Mouse (Mus musculus) left cerebral cortex, adult 9 months (tissue): ENCODE data around the gene Tspan5.

ENCODE experiments used
- DNase-seq, 2 experiments: peaks; one replicate each; pipeline ENCODE4 v3.0.0; 2022; ENCODE audit warnings: low spot score in 2 of 2

The Tspan5 gene

DNA sequence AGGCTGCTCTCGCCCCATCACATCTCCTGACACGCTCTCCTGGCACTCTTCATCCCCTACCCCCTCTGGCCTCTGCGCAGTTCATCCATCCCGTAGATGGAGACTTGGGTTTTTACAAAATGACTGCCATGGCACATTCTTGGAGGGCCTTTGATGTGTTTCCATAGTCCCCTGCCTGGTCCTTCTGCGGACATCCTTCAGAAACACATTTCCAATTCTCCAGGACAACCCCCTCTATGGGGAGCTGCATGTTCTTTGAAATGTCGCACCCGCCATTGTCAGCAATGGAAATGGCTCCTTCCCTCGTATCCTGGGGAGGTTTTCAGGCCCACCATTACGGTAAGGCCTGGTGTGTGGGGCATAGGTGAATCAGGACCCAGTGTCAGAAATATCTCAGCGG lies 134.4 kb downstream of the Tspan5 start:
- DNase-seq = no peak

GRCm38 (mm10) chr3:138876931-138877361 lies 135.0 kb downstream of the Tspan5 start:
- DNase-seq = peak in 1 of 2 experiments; percentile 52

GRCm38 (mm10) chr3:138877741-138878140 lies 135.7 kb downstream of the Tspan5 start:
- no peak for DNase-seq

DNA sequence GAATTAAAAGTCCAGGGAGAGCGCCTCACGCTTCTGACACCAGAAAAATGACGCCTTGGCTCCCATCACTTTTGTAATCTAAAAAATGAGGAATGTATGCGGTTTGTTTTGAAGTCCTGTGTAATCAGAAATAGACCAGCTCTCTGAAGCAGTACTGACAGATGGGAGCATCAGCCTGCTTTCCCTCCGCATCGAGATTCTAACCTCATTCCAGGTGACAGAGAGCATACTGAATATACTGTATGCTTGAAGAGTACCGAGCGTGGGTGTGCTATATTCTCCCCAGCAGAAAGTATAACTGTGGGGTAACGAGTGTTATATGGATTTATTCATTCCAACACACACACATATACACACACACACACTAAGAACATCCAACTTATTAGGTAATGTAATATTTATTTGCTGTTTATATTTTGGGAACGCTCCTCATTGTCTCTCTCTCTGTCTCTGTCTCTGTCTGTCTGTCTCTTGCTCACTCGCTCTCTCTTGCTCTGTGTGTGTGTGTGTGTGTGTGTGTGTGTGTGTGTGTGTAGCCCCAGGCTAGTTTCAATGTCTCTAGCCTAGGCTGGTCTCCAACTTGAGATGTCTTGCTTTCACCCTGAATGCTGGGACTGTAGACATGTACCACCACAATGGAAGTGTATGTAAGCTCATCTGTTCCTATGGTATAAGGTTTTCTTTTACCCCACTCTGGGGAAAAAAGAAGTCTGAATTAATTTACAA lies 139.2 kb downstream of the Tspan5 start:
- no peak for DNase-seq

DNA sequence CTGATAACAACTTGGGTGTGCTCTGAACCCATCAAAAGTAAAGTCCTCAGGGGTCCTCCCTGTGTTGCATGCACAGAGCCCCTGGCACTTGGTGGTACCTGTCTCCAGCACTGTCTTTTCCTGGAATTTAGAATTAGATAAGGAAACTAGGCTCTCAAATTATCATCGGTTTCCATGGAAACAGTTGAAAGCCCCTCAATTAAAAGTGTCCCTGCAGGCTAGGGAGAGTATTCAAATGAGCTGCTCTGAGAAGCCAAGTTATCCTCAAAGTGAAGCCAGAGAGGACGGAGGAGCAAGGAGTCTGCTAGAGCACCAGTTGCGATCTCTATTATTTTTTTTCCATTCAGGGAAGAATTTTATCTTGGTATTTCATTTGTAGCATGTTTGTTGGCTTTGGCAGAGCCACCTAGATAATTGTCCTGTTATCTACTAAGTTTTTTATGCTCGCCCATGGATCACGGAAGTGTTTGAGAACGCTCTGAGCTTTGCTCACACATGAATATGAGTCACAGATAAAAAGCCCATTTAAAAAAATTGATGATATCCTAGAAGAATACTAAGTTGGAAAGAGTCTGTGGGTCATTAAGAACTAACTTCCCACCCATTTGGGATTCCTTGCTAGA lies 139.8 kb downstream of the Tspan5 start:
- DNase-seq = no peak

DNA sequence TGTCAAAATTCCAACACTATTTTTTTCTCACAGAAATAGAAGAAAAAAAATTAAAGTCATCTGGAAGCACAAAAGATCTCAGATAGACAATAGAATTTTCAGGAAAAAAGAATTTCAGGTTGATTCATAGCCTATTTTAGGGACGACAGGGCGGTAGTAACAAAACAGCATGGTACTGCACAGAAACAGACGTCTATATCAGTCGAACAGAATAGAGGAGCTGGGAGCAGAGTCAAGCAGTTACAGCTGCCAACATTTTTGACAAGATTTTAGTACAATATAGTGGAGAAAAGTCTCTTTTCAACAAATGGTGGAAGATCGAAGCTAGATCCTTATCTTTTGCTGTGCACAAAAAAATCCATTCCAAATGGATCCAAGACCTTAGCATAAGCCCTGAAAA lies 144.1 kb downstream of the Tspan5 start:
- DNase-seq = no peak

DNA sequence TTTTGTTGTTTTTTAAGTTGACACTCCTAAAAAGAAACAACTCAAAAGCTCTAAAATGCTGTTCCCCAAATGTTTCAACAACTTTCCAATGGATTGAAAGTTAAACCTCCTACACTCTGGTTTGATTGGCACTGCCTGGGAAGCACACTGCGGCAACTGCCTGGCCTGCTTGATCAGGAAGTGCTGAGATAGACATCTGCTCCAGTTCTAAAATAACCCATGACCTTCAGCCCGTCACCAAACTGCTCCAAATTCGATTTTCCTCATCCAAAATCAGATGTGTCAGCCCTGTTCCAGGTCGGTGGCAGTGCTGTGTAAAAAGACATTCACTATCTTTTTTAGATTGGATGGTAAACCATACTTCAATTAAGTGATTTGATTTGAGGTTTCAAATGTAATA lies 147.2 kb downstream of the Tspan5 start:
- DNase-seq = no peak

- DNase-seq = no peak
Measured at GRCm38 (mm10) chr3:138889769-138890295, 147.8 kb downstream of the Tspan5 start.

- DNase-seq = no peak
Measured at GRCm38 (mm10) chr3:138893520-138893919, 151.5 kb downstream of the Tspan5 start.

DNA sequence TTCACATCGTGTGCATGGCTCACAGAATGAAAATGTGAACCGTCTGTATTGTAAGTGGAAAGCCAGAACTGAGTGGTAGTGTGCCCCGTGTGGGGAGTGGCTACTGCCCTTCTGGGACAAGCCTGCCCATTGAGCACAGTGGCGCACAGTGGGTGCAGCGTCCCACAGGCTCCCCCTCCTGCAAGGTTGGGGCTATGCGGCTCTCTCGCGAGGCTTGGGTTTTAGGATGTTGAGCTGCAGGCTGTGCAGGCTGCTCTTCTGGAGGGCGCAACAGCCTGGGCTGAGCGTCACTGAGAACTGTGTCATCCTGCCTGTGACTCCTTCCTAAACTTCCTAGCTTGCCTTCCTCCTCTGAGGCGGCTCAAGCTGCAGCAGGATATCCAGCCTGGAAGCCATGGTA lies 155.5 kb downstream of the Tspan5 start:
- no peak for DNase-seq

- no peak for DNase-seq
Measured at GRCm38 (mm10) chr3:138898055-138898454, 156.1 kb downstream of the Tspan5 start.

DNA sequence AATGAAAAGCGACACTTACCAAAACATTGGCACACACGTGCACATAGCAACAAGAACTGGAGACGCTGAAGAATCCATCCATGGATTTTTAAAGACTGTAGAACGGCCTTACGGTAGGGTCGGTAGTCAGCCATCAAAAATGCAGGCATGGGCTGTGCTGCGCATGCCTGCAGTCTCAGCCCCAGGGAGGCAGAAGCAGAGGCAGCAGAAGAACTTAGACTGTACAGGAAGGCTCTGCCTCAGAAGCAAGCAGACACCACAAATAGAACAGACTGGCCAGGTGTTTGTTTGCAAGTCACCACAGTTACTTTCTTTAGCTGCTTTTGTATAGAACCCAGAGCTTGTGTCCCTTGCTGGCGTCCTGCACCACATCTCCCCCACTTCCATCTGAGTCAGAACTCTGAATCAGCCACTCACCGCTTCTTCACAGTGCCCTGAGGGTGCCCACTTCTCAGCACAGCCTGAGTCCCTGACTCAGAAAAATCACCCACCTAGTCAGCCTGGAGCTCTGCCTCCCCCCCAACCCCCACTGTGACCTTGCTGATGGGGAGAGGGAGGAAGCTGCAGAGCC lies 158.7 kb downstream of the Tspan5 start:
- peak in 1 of 2 experiments; percentile 63 for DNase-seq

DNA sequence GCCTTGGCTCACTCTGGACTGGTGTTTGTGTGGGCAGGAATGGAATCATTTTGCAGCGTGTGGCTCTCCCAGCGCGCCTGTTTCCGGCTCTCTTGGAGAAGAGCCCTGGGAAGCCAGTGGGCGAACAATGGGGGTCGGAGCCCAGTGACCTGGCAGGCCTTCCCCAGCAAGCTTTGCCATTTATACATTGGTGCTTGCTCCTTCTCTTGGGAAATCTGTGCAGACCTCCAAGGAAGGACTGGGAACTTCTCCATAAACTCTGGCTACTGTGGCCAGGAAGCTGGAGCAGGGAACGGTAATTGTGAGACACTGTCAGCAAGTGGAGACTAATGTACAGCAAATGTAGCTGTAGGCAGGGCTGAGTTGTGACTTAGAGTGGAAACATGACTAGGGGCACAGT lies 163.7 kb downstream of the Tspan5 start:
- DNase-seq = no peak

- peak in 1 of 2 experiments; percentile 77 for DNase-seq
Measured at GRCm38 (mm10) chr3:138906112-138906880, 164.3 kb downstream of the Tspan5 start.

GRCm38 (mm10) chr3:138909313-138909712 lies 167.3 kb downstream of the Tspan5 start:
- no peak for DNase-seq

DNA sequence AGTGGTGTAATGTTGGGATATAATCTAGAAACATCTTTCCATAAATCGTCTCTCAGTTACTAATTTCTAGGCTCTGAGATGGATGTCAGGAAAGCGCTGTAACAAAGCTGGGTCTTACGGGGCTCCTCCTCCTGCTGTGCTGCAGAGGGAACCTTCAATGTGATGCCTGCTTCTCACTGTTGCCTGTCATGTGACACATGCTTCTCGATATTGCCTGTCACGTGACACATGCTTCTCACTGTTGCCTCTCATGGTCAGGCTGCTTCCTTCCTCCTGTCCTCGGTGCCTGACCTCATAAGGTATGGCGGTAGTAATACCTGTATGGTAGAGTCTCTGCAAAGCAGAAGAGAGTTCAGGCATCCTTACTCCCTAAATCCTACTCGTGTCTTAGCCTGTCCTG lies 170.5 kb downstream of the Tspan5 start:
- no peak for DNase-seq

GRCm38 (mm10) chr3:138914626-138915288 lies 172.8 kb downstream of the Tspan5 start:
- DNase-seq = no peak

DNA sequence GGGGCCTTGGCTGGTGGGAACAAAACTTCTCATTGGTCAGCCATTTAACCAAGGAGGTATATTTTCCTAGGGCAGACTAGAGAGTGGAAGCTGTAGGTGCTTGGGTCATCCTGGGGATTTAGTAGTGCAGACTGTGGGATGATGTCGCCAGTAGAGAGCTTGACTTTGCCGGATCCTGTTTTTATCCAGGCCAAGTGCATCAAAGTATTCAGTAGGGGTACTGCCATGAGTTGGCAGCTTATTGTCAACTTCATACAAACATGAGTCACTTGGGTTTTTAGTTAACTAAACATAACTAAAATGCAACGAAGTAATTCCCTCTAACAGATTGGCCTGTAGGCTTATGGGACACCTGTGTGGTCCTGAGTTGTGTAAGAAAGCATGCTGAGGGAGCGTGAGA lies 174.6 kb downstream of the Tspan5 start:
- DNase-seq = no peak

DNA sequence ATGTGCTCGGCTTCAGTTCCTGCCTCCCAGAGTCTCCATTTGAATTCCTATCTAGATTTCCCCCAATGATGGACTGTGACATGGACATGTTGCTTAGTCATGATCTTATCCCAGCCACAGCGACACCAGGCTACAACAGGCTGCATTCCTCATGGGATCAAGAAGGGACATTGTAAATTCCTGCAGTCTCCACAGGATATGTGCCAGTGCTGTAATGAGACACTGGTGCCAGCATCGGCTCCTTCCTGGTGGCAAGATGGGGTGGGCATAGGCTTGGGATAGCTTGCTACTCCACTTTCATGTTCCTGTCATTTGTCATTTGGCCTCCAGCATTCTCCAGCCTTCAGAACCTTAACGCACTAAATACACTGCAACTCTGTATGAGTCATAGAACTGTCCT lies 175.0 kb downstream of the Tspan5 start:
- no peak for DNase-seq

- DNase-seq = no peak
Measured at GRCm38 (mm10) chr3:138918241-138918640, 176.2 kb downstream of the Tspan5 start.

DNA sequence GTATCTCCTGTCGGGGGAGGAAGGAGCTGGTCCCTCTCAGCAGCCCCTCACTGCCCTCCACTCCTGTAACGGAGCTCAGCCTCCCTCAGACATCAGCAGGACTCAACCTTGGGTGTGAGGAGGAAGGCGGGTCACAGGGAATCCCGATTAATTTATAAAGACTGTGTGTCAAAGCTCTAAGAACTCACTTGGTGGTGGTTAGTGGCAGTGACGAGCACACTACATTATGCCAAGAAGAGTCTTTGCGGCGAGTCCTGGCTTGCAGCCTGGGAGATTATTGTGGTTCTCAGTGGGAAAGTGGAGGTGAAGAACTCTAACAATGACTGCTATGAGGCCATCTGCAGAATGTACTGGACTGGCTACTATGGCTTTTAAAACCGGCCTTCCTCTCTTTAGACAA lies 184.2 kb downstream of the Tspan5 start:
- no peak for DNase-seq

- no peak for DNase-seq
Measured at GRCm38 (mm10) chr3:138927437-138927836, 185.4 kb downstream of the Tspan5 start.
